Mouse (Mus musculus): ENCODE measurements around the gene Lacc1. TPM values are rescaled to one million over a fixed set of nuclear protein-coding genes. Genes with fewer than 3 reads are reported as not detected.

The Lacc1 gene
- polyA plus RNA-seq (2015; fragmentation: Illumina TruSeq; extraction: RNeasy Lipid Tissue Mini Kit (QIAGEN cat#74804); ENCODE audit: insufficient read depth, low replicate concordance): 34.4 TPM

DNA sequence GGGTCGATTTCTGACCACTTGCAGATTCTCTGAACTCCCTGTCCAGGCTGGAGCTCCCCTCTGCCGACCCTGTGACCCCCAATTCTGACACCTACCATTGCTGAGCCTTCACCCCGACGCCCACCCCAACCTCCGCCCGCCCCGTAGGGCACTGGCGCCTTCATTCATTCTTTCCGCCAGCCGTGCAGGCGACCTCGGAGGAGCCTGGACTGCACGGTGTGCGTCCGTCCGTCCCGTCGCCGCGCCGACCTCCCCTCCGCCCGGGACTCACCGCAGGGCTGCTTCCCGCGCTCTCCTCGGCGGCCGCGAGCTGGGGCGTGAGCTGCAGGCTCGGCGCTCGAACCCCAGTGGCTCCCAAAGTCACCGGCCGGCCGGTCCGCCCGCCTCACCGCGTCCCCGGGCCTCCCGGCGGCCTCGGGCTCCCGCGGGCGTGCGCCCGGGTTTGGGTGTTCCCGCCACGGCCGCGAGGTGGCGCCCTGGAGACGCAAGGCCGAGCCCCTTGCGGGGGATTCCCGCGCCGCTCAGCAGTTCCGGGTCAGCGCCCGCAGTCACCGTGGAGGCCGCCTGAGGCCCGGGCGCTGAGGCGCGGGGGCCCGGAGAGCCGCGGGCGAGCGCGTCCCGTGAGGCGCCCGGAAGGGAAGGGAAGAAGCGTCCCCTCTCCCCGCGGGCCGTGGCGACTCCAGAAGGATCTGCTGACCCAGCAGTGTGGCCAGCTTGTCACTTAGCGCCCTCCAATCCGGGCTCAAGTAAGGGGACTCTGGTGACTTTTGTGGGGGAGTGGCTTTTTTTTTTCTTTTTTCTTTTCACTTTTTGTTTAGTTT lies at the start of gene Lacc1, which contains the start of gene Ccdc122:
TSS of gene Lacc1 (minus strand) at position 679 of the 821 bp plus-strand sequence.
TSS of gene Ccdc122 (plus strand) at position 547 of the 821 bp plus-strand sequence.

Other genes starting within 250 kb of the Lacc1 start
- gene Ccdc122, start 132 bp downstream of the Lacc1 start, polyA plus RNA-seq (2015; fragmentation: Illumina TruSeq; extraction: RNeasy Lipid Tissue Mini Kit (QIAGEN cat#74804); ENCODE audit: insufficient read depth, low replicate concordance): 6.6 TPM
- 0.07 TPM for gene Enox1, start 119.9 kb upstream of the Lacc1 start, polyA plus RNA-seq (2015; fragmentation: Illumina TruSeq; extraction: RNeasy Lipid Tissue Mini Kit (QIAGEN cat#74804); ENCODE audit: insufficient read depth, low replicate concordance)

Data from spleen, adult 10 weeks (tissue).